Mouse (Mus musculus) forebrain, embryonic 13.5 days (tissue): ENCODE data around the gene Fcgrt. TPM values are rescaled to one million over a fixed set of nuclear protein-coding genes. Genes with fewer than 3 reads are reported as not detected.
"Not testable (repeated sequence)": the region's sequence is repeated elsewhere in the genome, so short reads cannot be mapped to it uniquely, and the experiment has no call there.

ENCODE experiments used
- ATAC-seq: fragments of 200-750 bp; cut with Nextera tagmentation; 2 replicates; pipeline ENCODE4 v1.8.0; 2017
- H3K27ac ChIP-seq: fragments of 300-500 bp; sonication (generic); 2 replicates; pipeline ENCODE4 v1.5.1; 2015; ENCODE audit warnings: inconsistent platforms, mild to moderate bottlenecking, moderate library complexity
- H3K27me3 ChIP-seq: fragments of 300-500 bp; sonication (generic); 2 replicates; pipeline ENCODE4 v1.6.1; 2015; ENCODE audit warnings: mild to moderate bottlenecking, inconsistent platforms
- H3K36me3 ChIP-seq: fragments of 300-500 bp; sonication (generic); 2 replicates; pipeline ENCODE4 v1.6.1; 2015; ENCODE audit warnings: mild to moderate bottlenecking, inconsistent platforms; ENCODE audit not compliant: poor library complexity, severe bottlenecking
- H3K4me1 ChIP-seq: fragments of 300-500 bp; sonication (generic); 2 replicates; pipeline ENCODE4 v1.6.1; 2015; ENCODE audit warnings: inconsistent platforms
- H3K4me2 ChIP-seq: fragments of 300-500 bp; sonication (generic); 2 replicates; pipeline ENCODE4 v1.6.1; 2015; ENCODE audit warnings: inconsistent platforms, mild to moderate bottlenecking, moderate library complexity
- H3K4me3 ChIP-seq: fragments of 300-500 bp; sonication (generic); 2 replicates; pipeline ENCODE4 v1.5.1; 2015; ENCODE audit warnings: mild to moderate bottlenecking, inconsistent platforms
- H3K9ac ChIP-seq: fragments of 300-500 bp; sonication (generic); 2 replicates; pipeline ENCODE4 v1.6.1; 2015; ENCODE audit warnings: mild to moderate bottlenecking, inconsistent platforms
- H3K9me3 ChIP-seq: fragments of 300-500 bp; sonication (generic); replicated peaks from 2 replicates; pipeline ENCODE4 v1.6.1; 2016; ENCODE audit warnings: inconsistent platforms
- WGBS: fragments of 180-500 bp; shearing (Covaris S2); methylation state at CpG from one replicate; pipeline ENCODE4 v1.1.7; 2015; 5-methylcytosine and 5-hydroxymethylcytosine counted together
- polyA plus RNA-seq: library from polyadenylated mRNA; unstranded; fragments of >200 nt; fragmentation: Nextera tagmentation; extraction: Ambion mirVana; gene quantifications from 2 replicates; pipeline ENCODE4 v1.2.1, GENCODE M21; 2015

Fcgrt gene
- polyA plus RNA-seq, 1 experiment from 2014 or later, result 9.9 TPM

DNA sequence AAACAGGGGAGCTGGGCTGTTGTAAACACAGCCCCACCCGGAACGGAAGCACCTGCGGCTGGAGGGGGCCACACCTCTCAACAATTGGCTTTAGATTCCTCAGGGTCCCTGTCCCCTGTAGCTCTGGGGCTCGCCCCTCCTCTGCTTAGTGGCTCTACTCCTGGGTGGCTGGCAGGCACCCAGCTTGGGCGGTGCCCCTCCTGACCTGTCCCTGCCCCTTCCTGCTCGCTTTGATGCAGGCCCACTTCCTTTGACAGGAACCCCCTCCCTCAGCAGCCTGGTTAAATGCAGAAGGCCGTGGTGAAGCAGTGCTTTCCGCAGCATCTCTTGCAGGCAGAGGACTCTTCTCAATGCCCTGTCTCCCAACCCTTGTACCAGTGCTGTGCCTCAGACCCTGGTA lies 17.8 kb upstream of the Fcgrt start:
- H3K27ac ChIP-seq, result peak overlapping the region; percentile 8; the same call in 1 of the 2 replicates
- H3K9ac ChIP-seq, result peak overlapping the region; percentile 17; the same call in 1 of the 2 replicates
- H3K4me2 ChIP-seq, result no peak overlapping the region
- WGBS, result 85% methylated on average over 8 of the region's 8 CpGs
- peaks cover 74% of the 10 kb centered on the region for H3K36me3 ChIP-seq
- H3K4me1 ChIP-seq, result peaks cover 35% of the 10 kb centered on the region
- H3K27me3 ChIP-seq, result no peaks in the 10 kb centered on the region
- ATAC-seq, result no peak
- no peak overlapping the region for H3K4me3 ChIP-seq
- no peaks in the 10 kb centered on the region for H3K9me3 ChIP-seq

DNA sequence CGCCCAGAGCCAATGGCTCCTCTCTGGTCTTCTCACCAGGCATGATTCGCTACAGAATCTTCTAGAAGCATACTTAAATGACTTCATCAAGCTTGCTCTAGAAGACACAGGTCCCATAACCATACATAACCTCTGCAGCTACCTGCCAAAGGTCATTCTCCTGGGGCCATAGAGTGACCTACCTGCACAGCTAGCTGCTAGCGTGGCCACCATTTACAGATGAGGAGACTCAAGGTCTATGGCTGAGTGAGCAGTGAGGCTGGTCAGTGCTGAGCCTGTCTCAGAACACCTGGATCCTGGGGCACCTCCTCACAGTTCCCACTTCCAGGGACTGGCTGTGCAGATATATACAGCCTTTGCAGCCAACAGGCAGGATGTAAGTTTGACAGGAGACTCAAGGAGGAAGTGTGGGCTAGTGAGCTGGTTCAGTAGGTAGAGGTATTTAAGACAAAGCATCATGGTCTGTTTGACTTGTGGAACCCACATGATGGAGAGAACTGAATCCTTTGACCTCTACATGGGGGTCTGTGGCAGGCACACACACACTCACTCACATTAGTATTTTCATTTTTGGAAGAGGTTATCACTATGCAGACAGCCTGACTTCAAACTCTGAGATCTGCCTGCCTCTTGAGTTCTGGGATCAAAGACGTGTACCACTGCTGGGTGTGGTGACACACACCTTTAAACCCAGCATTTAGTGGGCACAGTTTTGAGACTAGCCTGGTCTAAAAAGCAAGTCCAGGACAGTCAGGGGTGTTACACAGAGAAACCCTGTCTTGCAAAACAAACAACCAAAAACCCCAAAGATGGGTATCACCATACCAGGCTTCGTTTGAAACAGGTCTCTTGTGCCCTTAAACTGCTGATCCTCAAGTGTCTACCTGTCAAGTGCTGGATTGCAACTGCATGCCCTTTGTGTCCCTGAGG lies 16.4 kb upstream of the Fcgrt start:
- no peak for ATAC-seq
- Histone ChIP-seq H3K4me3 (no peak overlapping the region), H3K36me3 (peaks cover 60% of the 10 kb centered on the region), H3K27me3 (no peaks in the 10 kb centered on the region), H3K9me3 (no peaks in the 10 kb centered on the region), H3K27ac (no peak overlapping the region), H3K9ac (no peak overlapping the region), H3K4me1 (peaks cover 25% of the 10 kb centered on the region), H3K4me2 (no peak overlapping the region)
- 77% methylated on average over 5 of the region's 5 CpGs for WGBS

DNA sequence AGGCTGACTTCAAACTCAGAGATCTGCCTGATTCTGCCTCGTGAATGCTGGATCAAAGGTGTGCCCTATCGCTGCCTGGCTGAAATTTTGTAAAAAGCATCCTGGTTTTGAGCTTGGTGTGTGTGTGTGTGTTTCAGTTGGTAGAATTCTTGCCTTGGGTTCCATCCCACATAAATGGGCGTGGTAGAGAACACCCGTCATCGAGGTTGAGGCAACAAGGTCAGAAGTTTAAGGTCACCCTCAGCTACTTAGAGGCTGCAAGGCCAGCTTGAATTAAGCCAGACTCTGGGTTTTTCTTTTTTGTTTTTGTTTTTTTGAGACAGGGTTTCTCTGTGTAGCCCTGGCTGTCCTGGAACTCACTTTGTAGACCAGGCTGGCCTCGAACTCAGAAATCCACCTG lies 14.7 kb upstream of the Fcgrt start:
- Histone ChIP-seq H3K27ac (no peak overlapping the region), H3K4me2 (no peak overlapping the region), H3K4me3 (no peak overlapping the region), H3K9ac (no peak overlapping the region), H3K9me3 (no peaks in the 10 kb centered on the region), H3K4me1 (peaks cover 19% of the 10 kb centered on the region), H3K27me3 (no peaks in the 10 kb centered on the region), H3K36me3 (peaks cover 58% of the 10 kb centered on the region)
- WGBS, result 92% methylated on average over 6 of the region's 6 CpGs
- ATAC-seq, result no peak

DNA sequence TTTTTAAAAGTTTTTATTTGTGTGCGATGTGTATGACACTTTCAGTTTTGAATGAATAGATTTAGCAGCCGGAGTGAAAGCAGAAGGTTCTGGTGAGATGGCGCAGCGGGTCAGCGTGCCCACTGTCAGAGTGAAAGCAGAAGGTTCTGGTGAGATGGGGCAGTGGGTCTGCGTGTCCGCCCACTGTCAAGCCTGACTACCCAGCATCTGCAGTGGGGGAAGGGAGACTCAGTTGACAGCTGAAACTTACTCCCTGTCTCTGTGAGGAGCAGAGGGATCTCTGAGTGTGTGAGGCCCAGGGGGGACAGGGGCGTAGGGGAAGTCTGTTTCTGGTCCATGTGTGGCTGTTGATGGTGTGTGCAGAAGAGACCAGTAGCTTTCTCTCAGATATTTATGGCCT lies 13.9 kb upstream of the Fcgrt start:
- H3K4me2 ChIP-seq, result no peak overlapping the region
- no peak for ATAC-seq
- no peak overlapping the region for H3K9ac ChIP-seq
- H3K4me1 ChIP-seq, result peaks cover 12% of the 10 kb centered on the region
- WGBS, result 86% methylated on average over 8 of the region's 8 CpGs
- H3K36me3 ChIP-seq, result peaks cover 51% of the 10 kb centered on the region
- no peak overlapping the region for H3K27ac ChIP-seq
- no peaks in the 10 kb centered on the region for H3K27me3 ChIP-seq
- no peaks in the 10 kb centered on the region for H3K9me3 ChIP-seq
- no peak overlapping the region for H3K4me3 ChIP-seq

DNA sequence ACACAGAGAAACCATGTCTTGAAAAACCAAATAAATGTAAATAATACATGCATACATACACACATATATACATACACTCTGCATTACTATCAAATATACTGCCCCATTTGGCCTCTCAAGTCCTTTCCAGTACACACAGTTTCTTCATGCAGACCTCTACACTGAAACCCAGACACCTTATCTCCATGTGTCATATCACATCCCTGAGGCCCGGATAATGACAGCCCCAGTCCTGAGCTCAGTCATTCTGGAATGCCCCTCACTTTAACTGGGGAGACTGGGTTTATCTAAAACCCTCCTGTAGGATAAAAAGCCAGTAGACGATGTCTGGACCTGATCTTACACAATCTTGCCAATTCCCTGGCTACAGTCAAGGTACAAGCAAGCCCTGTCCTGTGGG lies 9.8 kb upstream of the Fcgrt start:
- Histone ChIP-seq H3K27ac (no peak overlapping the region), H3K9ac (no peak overlapping the region), H3K4me1 (no peaks in the 10 kb centered on the region), H3K36me3 (peaks cover 10% of the 10 kb centered on the region), H3K9me3 (no peaks in the 10 kb centered on the region), H3K27me3 (no peaks in the 10 kb centered on the region), H3K4me3 (no peak overlapping the region), H3K4me2 (no peak overlapping the region)
- WGBS, result 88% methylated on average over 2 of the region's 2 CpGs
- ATAC-seq, result no peak

DNA sequence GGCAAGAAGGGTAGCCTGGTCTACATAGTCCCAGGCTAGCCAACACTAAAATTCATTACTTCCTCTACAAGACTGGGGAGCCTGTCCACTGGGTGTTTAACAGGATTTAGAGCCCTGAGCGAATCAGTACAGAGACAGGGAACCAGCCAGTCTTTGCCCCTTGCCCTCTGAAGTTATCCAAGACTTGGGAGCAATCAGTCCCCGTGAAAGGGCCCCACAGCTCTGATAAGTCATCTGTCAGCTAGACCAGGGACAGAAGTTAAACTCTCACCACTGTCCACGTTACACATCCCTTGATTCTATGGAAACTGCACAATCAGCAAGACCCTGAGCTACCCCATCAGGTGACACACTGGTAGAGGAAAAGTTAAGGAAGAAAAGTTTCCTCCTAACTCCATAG lies 8.9 kb upstream of the Fcgrt start:
- ATAC-seq, result no peak
- WGBS, result 72% methylated on average over 3 of the region's 3 CpGs
- H3K27me3 ChIP-seq, result no peaks in the 10 kb centered on the region

DNA sequence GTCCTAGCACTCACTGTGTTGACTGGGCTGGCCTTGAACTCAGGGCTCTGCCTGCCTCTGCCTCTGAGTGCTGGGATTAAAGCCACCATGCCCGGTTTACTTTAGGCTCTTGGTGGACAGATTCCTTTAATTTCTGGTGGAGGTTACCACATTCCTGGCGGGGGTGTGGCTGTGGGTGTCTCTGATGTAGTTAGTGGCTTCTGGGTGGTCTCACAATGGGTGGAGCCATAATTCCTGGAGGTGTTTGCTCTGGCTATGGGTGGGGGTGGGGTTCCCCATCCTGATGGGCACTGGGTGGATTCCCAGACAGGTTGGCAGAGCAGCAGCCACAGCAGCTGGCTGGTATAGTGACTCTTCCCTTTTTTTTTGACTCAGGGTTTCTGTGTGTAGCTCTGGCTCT lies 8.3 kb upstream of the Fcgrt start:
- Histone ChIP-seq H3K4me1 (no peaks in the 10 kb centered on the region), H3K9ac (no peak overlapping the region), H3K27ac (no peak overlapping the region), H3K9me3 (no peaks in the 10 kb centered on the region), H3K4me3 (no peak overlapping the region), H3K36me3 (no peaks in the 10 kb centered on the region), H3K4me2 (no peak overlapping the region), H3K27me3 (no peaks in the 10 kb centered on the region)
- WGBS, result 73% methylated on average over 2 of the region's 2 CpGs
- no peak for ATAC-seq

More for the DNA sequence above, 8.9 kb upstream of the Fcgrt start:
- peaks cover under 1% of the 10 kb centered on the region; the same call in 1 of the 2 replicates for H3K36me3 ChIP-seq
- H3K4me1 ChIP-seq, result no peaks in the 10 kb centered on the region
- H3K4me3 ChIP-seq, result no peak overlapping the region
- H3K4me2 ChIP-seq, result no peak overlapping the region
- H3K9ac ChIP-seq, result no peak overlapping the region
- H3K9me3 ChIP-seq, result no peaks in the 10 kb centered on the region
- H3K27ac ChIP-seq, result no peak overlapping the region

DNA sequence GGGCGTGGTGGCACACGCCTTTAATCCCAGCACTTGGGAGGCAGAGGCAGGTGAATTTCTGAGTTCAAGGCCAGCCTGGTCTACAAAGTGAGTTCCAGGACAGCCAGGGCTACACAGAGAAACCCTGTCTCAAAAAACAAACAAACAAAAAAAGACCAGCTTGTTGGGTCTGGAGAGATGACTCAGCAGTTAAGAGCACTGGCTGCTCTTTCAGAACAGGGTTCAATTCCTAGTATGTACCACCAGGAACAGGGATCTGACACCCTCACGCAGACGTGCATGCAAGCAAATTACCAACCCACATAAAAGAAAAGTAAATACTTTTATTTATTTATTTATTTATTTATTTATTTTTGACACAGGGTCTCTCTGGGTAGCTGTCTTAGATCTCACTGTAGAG lies 6.4 kb upstream of the Fcgrt start:
- H3K27me3 ChIP-seq, ATAC-seq, H3K4me3 ChIP-seq, H3K27ac ChIP-seq, H3K4me1 ChIP-seq, H3K9ac ChIP-seq, H3K4me2 ChIP-seq, H3K36me3 ChIP-seq, H3K9me3 ChIP-seq: not testable (repeated sequence)
- WGBS, result 89% methylated on average over 4 of the region's 4 CpGs

DNA sequence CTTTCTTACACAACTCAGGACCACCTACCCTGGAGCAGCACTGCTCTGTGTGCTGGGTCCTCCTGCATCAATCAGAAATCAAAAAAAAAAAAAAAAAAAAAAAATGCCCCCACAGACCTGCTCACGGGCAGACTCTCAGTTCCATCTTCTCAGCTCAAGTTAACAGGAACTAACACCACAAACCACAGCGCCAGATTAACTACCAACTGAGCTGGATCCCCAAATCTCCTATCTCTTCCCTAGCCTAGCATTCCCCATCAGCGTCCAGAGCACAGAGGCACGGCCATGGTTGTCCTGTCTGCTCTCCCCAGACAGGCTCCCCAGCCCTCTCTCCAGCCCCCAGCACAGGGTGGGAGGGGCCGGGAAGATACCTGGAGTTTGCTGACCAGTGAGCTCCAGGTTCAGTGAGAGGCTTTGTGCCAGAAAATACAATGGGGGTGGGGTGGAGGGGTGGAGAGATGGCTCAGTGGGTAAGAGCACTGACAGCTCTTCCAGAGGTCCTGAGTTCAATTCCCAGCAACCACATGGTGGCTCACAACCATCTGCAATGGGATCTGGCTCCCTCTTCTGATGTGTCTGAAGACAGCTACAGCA lies 3.5 kb upstream of the Fcgrt start:
- no peak overlapping the region for H3K9ac ChIP-seq
- ATAC-seq, result no peak
- 56% methylated on average over 5 of the region's 5 CpGs for WGBS

DNA sequence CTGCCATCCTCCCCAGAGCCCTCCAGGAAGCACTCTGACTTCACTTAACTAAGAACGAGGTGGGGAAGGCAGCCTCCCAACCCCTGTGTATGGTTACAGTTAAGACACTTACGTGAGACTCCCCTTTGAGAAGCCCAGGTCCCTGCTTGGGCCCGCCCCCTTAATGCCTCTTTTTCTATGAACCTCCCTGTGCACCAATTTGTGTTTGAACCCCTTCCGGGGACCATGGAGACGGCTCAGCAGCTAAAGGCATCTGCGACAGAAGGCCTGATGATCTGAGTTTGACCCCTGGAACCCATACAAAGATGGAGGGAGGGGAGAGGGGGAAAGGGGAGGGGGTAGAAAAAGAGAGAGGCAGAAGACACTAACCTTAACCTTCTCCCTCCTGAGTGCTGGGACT lies 2.8 kb upstream of the Fcgrt start:
- no peak for ATAC-seq
- WGBS, result 24% methylated on average over 6 of the region's 6 CpGs
- no peaks in the 10 kb centered on the region for H3K4me1 ChIP-seq

More for the DNA sequence above, 3.5 kb upstream of the Fcgrt start:
- no peaks in the 10 kb centered on the region for H3K4me1 ChIP-seq
- no peak overlapping the region for H3K4me3 ChIP-seq
- H3K36me3 ChIP-seq, result no peaks in the 10 kb centered on the region
- H3K27ac ChIP-seq, result no peak overlapping the region
- H3K4me2 ChIP-seq, result no peak overlapping the region
- no peaks in the 10 kb centered on the region for H3K27me3 ChIP-seq
- H3K9me3 ChIP-seq, result no peaks in the 10 kb centered on the region

DNA sequence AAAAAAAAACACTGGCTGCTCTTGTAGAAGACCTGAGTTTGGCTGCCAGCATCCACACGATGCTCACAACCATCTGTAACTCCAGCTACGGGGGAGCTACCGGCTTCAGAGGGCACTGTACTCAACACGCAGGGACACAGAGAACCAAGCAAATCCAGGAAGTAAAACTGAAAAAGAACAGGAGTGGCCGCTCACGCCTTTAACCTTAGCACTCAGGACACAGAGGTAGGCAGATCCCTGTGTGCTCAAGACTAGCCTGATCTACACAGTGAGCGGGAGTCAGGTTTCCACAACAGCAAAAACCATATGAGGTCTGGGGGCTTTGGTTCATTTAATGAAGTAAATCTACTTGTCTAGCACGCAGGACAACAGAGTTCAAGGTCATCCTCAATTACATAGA lies 1.8 kb upstream of the Fcgrt start:
- H3K4me3 ChIP-seq, result no peak overlapping the region
- H3K36me3 ChIP-seq, result no peaks in the 10 kb centered on the region
- no peaks in the 10 kb centered on the region for H3K4me1 ChIP-seq
- no peak overlapping the region for H3K27ac ChIP-seq
- H3K27me3 ChIP-seq, result no peaks in the 10 kb centered on the region
- H3K9ac ChIP-seq, result no peak overlapping the region
- H3K9me3 ChIP-seq, result no peaks in the 10 kb centered on the region
- H3K4me2 ChIP-seq, result no peak overlapping the region
- 79% methylated on average over 8 of the region's 8 CpGs for WGBS
- ATAC-seq, result no peak

More for the DNA sequence above, 2.8 kb upstream of the Fcgrt start:
- Histone ChIP-seq H3K9me3 (no peaks in the 10 kb centered on the region), H3K4me3 (no peak overlapping the region), H3K27ac (no peak overlapping the region), H3K27me3 (no peaks in the 10 kb centered on the region), H3K9ac (no peak overlapping the region), H3K4me2 (no peak overlapping the region), H3K36me3 (no peaks in the 10 kb centered on the region)

DNA sequence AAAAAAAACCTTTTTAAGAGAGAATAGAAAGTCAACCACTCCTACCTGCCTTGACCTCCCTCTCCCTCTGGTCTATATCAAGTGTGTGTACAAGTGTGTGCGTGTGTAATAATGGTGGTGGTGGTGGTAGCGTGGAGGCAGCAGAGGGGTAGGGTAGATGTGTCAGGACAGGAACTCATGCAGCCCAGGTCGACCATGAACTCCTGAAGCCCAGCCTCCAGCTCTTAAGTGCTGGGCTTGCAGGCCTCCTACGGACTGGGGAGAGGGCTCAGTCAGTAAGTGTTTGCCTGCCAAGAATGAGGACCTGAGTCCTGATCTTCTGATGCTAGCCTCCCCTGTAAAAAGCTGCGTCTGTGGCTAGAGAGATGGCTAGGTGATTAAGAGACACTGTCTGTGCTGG lies 1.3 kb upstream of the Fcgrt start:
- H3K9me3 ChIP-seq, result no peaks in the 10 kb centered on the region

More for the DNA sequence above, 1.3 kb upstream of the Fcgrt start:
- ATAC-seq, result no peak
- Histone ChIP-seq H3K4me1 (no peaks in the 10 kb centered on the region), H3K9ac (no peak overlapping the region), H3K4me3 (no peak overlapping the region), H3K36me3 (no peaks in the 10 kb centered on the region), H3K4me2 (no peak overlapping the region), H3K27ac (no peak overlapping the region), H3K27me3 (no peaks in the 10 kb centered on the region)
- 87% methylated on average over 5 of the region's 5 CpGs for WGBS
